Mouse (Mus musculus) right cerebral cortex, postnatal 25 days (tissue): Measurements from ENCODE around the gene Plvap.
"Not testable (repeated sequence)": the region's sequence is repeated elsewhere in the genome, so short reads cannot be mapped to it uniquely, and the experiment has no call there.

Experiments
- DNase-seq: peaks from one replicate; pipeline ENCODE4 v3.0.0; 2022

Gene Plvap

DNA sequence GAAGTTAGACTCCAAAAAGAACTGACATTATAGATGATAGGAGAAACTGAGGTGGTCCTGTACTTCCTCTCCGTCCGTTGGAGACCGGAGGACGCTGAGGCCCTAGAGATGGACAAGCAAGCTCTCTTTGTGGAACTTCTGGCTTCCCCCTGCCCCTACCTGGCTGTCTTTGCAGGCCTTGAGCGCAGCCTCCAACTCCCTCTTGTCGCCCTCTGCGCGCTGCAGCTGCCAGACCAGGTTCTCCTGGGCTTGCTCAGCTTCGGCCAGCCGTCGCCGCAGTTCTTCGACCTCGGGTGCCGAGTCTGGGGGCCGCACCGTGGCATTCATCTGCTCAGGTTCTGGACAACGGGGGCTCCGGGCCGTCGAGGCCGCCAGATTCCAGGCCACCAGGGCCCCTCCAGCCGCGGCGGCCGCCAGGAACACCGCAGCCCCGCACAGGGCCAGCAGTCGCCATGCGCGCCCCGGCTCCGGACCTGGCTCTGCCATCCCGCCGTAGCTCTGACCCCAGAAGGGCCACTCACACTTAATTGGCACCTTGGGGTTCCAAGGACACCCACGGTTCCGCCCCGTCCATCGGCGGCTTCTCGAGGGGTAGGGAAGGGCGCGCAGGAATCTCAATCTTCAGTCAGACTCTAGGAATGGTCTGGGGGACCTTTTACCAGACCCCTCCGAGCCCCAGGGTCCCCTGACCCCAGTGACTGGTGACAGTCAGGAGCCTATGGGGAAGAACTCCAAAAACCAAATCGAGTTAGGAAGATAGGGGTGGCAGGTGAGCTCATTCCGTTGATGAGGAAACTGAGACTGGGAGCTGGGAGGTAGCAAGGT is 13.9 kb upstream of the Plvap start, which contains the start of gene Ccdc194:
Ccdc194 (minus strand) TSS at position 486 of the 825 bp plus-strand sequence.
- DNase-seq: no peak

- DNase-seq: peak; percentile 84
Observed at GRCm38 (mm10) chr8:71521634-71522033, 10.1 kb upstream of the Plvap start.

DNA sequence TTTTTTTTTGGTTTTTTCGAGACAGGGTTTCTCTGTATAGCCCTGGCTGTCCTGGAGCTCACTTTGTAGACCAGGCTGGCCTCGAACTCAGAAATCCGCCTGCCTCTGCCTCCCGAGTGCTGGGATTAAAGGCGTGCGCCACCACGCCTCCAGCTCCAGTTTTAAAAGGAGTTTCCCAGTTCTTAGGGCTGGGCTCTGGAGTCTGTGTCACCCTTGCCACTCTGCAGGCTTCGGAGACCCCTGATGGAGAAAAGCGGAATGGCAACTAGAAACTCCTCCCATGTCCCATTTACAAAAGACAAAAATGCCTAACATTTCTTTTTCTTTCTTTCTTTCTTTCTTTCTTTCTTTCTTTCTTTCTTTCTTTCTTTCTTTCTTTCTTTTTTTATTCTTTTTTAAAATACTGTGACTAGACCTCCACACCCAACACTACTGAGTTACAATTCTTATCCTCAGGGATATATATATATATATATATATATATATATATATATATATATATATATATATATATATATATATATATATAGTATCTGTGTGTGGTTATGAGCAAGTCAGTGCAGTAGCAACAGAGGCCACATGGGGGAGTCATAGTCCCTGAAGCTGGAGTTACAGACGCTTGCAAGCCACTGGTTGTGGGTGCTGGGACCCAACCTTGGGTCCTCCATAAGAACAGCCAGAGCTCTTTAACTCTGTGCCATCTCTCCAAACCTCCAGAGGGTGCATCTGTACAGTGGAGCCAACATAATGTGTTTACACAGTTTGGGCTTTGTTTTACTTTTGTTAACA is 7.7 kb upstream of the Plvap start:
- DNase-seq: not testable (repeated sequence)

GRCm38 (mm10) chr8:71516786-71517185 is 5.2 kb upstream of the Plvap start:
- DNase-seq: no peak

DNA sequence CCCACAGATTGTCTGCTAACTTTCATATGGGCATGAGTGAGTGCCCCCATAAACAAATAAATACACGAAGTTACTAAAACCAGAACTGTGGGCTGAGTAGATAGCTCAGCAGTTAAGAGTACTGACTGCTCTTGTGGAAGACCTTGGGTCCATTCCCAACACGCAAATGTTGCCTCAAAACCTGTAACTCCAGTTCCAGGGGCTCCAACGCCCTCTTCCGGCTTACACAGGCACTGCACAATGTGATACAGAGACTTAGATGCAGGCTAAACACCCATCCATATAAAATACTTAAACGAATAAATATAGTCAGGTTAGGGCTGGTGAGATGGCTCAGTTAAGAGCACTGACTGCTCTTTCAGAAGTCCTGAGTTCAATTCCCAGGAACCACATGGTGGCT is 3.5 kb upstream of the Plvap start:
- DNase-seq: no peak

DNA sequence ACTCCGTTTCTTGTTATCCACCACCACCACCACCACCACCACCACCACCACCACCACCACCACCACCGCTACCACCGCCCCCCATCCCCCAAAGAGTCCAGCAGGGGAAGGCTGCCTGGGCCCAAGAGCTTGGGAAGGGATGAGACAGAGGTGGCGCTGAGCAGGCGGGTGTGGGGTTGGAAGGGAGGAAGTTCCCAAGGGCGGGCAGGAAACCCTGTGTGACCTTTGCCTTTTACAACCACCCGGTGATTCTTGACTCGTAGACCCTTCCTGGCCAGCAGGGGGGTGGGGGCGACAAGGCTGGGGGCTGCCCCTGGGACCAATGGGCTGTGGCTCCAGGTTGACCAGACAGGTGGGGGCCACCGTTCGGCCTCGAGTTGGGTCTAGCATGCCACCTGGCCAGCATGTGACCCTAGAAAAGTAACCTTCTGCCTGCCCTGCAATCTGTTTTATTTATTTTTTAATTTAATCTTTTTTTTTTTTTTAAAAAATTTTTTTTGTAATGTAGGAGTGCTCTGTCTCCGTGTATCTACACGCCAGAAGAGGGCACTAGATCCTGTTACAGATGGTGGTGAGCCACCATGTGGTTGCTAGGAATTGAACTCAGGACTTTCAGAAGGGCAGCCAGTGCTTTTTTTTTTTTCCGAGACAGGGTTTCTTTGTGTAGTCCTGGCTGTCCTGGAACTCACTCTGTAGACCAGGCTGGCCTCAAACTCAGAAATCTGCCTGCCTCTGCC is 1.6 kb upstream of the Plvap start:
- no peak for DNase-seq

DNA sequence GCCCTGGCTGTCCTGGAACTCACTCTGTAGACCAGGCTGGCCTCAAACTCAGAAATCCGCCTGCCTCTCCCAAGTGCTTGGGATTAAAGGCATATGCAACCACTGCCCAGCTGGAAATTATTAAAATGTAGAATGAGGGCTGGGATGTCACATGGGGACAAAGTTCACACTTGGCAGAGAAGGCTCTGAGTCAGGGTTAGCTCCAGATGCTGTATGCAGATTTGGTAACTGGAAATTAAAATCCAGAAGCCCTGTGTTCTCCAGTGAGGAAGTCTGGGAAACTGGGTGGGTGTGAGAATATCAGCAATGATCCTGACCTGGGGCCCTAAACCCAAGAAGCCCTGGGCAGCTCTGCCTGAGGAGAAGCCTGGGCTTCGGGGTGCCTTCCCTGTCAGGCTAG is 2.2 kb downstream of the Plvap start:
- DNase-seq: no peak

DNA sequence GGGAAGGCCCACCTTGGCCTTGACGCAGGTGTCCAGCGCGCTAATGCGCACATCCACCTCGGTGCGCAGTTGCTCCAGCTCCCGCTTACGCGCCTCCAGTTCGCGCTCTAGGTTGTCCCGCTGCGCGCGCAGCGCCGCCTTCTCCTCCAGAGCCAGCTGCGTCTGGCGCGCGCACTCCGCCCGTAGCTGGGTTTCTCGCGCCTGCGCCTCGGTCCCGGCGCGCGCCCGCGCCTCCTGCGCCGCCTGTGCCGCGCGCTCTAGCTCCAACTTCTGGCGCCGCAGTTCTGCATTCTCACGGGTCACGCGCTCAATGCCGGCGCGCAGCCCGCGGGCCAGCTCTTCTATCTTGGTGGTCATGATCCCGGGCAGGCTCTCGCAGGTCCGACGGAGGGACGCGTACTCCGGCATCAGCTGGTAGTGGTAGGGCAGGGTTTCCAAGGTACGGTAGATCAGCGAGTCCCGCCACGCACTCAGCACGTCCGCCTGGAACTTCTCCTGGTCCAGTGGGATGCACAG is 3.9 kb downstream of the Plvap start:
- DNase-seq: peak; percentile 86

GRCm38 (mm10) chr8:71505979-71506378 is 5.6 kb downstream of the Plvap start:
- DNase-seq: no peak

GRCm38 (mm10) chr8:71505326-71505725 is 6.2 kb downstream of the Plvap start:
- DNase-seq: no peak

DNA sequence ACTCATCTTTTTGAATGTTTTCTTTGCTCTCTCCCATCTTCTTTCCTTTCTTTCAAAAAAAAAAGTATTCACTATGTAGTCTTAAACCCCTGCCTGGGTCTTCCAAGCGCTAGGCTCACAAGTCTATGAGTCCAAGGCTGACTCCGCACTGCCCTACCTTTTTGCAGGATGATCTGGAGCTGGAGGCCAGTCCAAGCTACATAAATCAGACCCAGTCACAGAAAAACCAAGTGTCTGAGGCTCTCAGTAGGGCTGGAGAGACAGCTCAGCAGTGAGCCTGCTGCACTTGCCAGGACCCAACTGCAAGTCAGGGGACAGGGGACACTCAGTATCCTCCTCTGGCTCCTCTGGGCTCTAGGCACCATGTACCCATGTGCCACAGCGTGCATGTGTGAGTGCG is 7.2 kb downstream of the Plvap start:
- DNase-seq: no peak

GRCm38 (mm10) chr8:71498816-71499690 is 12.5 kb downstream of the Plvap start:
- DNase-seq: no peak

DNA sequence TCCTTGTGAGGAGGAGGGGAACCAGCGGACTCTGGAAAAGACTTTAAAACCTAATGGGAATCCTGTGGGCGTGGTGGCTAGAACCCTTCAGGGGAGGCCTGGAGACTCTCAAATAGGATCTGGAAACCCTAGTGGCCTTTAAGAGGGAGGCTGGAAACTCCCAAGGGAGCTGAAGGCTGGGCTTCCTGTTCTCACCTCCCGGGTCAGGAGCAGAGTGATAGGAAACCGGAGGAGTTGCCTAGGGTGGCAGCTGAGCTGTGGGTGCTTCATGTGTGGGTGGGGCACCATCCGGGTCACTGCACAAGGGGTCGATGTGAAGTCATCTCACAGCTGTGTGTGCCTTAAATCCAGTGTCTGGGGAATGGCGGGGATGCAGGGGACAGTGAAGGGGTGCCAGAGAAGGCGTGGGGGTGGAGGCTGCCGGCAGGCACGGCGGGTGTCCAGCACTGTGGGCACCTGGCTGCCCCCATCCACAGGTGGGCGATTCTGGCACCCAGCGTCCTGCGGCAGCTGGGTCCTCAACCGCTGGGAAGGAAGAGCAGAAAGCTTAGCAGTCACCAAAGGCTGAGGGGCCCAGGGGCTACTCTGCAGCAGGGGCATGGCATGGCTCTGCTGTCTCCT is 13.6 kb downstream of the Plvap start:
- no peak for DNase-seq

GRCm38 (mm10) chr8:71497077-71497645 is 14.4 kb downstream of the Plvap start:
- no peak for DNase-seq

GRCm38 (mm10) chr8:71496481-71496880 is 15.1 kb downstream of the Plvap start:
- no peak for DNase-seq

GRCm38 (mm10) chr8:71495811-71496210 is 15.7 kb downstream of the Plvap start:
- DNase-seq: no peak

DNA sequence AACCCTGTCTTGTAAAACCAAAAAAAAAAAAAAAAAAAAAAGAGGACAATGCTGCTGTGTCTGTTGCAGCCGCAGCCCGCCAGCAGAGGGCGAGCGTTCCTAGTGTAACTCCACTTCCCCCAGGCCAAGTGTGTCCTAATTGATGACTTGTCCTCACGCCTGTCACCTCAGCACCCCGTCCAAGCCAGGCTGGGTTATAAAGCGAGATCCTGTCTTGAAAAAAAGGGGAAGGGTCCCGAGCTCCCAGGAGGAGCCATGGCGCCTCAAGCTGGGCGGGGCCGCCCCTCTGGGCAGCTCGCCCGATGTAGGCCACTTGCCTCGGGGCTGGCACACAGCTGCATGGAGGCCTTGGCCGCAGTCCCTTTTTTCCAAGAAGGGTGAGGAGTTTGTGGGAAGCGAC is 16.5 kb downstream of the Plvap start:
- DNase-seq: peak; percentile 77

DNA sequence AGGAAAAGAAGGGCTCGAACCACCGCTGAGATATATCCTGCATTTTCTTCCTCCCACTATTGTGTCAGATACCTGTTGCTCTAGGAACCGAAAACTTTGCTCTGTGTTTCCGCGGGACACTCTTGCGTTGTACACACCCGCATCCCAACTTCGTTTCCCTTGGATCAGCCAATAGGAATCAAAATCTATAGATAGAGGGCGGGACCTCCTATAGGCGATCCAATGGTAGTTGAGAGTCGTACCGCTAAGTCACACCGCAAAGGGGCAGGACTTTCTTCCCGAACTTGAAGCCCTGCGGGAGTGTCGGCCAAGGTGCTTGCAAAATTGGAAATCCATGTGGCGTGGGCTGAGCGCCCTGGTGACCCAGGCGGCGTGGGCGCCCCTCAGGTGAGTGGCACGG is 23.1 kb downstream of the Plvap start:
- peak; percentile 82 for DNase-seq

- peak; percentile 84 for DNase-seq
Observed at GRCm38 (mm10) chr8:71487691-71488445, 23.7 kb downstream of the Plvap start, which contains the start of gene Gtpbp3. Gene Gtpbp3 (plus strand): TSS chr8:71488103.

GRCm38 (mm10) chr8:71486136-71486529 is 25.4 kb downstream of the Plvap start:
- DNase-seq: no peak
